ENCODE assay signal across 8 mouse cellular contexts in genomic region chr11:118254159-118254951, GRCm38 (mm10). TPM values are rescaled to one million over a fixed set of nuclear protein-coding genes. Genes with fewer than 3 reads are reported as not detected.
DNase-seq lines count a peak whose midpoint lies in the region; ATAC-seq and TF ChIP-seq lines count a peak whose summit lies in the region.

No protein-coding gene starts in this region.

- H3K9me3 ChIP-seq in forebrain, embryonic 12.5 days: no peaks in the 10 kb centered on the region
- no peaks in the 10 kb centered on the region; the same call in 1 of the 2 replicates for H3K9me3 ChIP-seq in forebrain, embryonic 11.5 days (ENCODE audit: control insufficient read depth, low read length)
- no peaks in the 10 kb centered on the region for H3K9me3 ChIP-seq in hindbrain, embryonic 16.5 days (ENCODE audit: control insufficient read depth, low read length)
- no peaks in the 10 kb centered on the region for H3K9me3 ChIP-seq in midbrain, embryonic 16.5 days (replicated peaks; ENCODE audit: control insufficient read depth, low read length, poor library complexity, severe bottlenecking)

- peaks cover 31% of the 10 kb centered on the region for H3K36me3 ChIP-seq in forebrain, embryonic 12.5 days (replicated peaks)
- H3K36me3 ChIP-seq in forebrain, embryonic 11.5 days (ENCODE audit: control insufficient read depth, insufficient read depth, low read length): peaks cover 11% of the 10 kb centered on the region
- H3K36me3 ChIP-seq in hindbrain, embryonic 16.5 days (ENCODE audit: control insufficient read depth, insufficient read depth, low read length): peaks cover 23% of the 10 kb centered on the region
- H3K36me3 ChIP-seq in midbrain, embryonic 16.5 days (ENCODE audit: control insufficient read depth, insufficient read depth, low read length): peaks cover 19% of the 10 kb centered on the region

- no peak for DNase-seq in forebrain, embryonic 11.5 days (ENCODE audit: low spot score)
- DNase-seq in left cerebral cortex, postnatal 10 days (ENCODE audit: extremely low spot score in 1 of 2, low spot score in 2 of 2): peak; percentile 61 to 81
- no peak for DNase-seq in thymus, adult 18-20 months

- no peak for TF ChIP-seq CTCF in bone marrow, adult 2 months (IDR thresholded peaks at IDR 0.05; ENCODE audit: control insufficient read depth, insufficient read depth, low read length)

- H3K27ac ChIP-seq in forebrain, embryonic 12.5 days: peak overlapping the region; percentile 73
- no peak overlapping the region for H3K27ac ChIP-seq in forebrain, embryonic 11.5 days (ENCODE audit: low read depth, low read length)
- H3K27ac ChIP-seq in bone marrow, adult 2 months (ENCODE audit: control insufficient read depth, insufficient read depth, low read depth, low read length, poor library complexity): peak overlapping the region; percentile 13
- H3K27ac ChIP-seq in hindbrain, embryonic 16.5 days (ENCODE audit: low read depth, low read length): peak overlapping the region; percentile 82
- H3K27ac ChIP-seq in midbrain, embryonic 16.5 days (ENCODE audit: low read length): peak overlapping the region; percentile 67

- WGBS in forebrain, embryonic 12.5 days: 53% methylated on average over 15 of the region's 15 CpGs
- 66% methylated on average over 15 of the region's 15 CpGs for WGBS in forebrain, embryonic 11.5 days
- 28% methylated on average over 15 of the region's 15 CpGs for WGBS in bone marrow, adult 2 months
- WGBS in hindbrain, embryonic 16.5 days: 39% methylated on average over 15 of the region's 15 CpGs
- 36% methylated on average over 15 of the region's 15 CpGs for WGBS in midbrain, embryonic 16.5 days

- no peak overlapping the region for H3K9ac ChIP-seq in forebrain, embryonic 12.5 days
- no peak overlapping the region for H3K9ac ChIP-seq in forebrain, embryonic 11.5 days (ENCODE audit: low read length)
- H3K9ac ChIP-seq in hindbrain, embryonic 16.5 days (ENCODE audit: low read depth, low read length): no peak overlapping the region
- H3K9ac ChIP-seq in midbrain, embryonic 16.5 days (ENCODE audit: low read depth, low read length): no peak overlapping the region

- no peak overlapping the region for H3K4me2 ChIP-seq in forebrain, embryonic 12.5 days
- H3K4me2 ChIP-seq in forebrain, embryonic 11.5 days (ENCODE audit: low read depth, low read length, severe bottlenecking): no peak overlapping the region
- no peak overlapping the region for H3K4me2 ChIP-seq in hindbrain, embryonic 16.5 days (ENCODE audit: low read length)
- no peak overlapping the region for H3K4me2 ChIP-seq in midbrain, embryonic 16.5 days (ENCODE audit: low read length)

- no peaks in the 10 kb centered on the region for H3K27me3 ChIP-seq in forebrain, embryonic 12.5 days
- H3K27me3 ChIP-seq in forebrain, embryonic 11.5 days (ENCODE audit: control insufficient read depth, insufficient read depth, low read length): no peaks in the 10 kb centered on the region
- H3K27me3 ChIP-seq in hindbrain, embryonic 16.5 days (replicated peaks; ENCODE audit: control insufficient read depth, insufficient read depth, low read length): no peaks in the 10 kb centered on the region
- no peaks in the 10 kb centered on the region for H3K27me3 ChIP-seq in midbrain, embryonic 16.5 days (ENCODE audit: control insufficient read depth, insufficient read depth, low read depth, low read length)

- H3K4me3 ChIP-seq in forebrain, embryonic 12.5 days (replicated peaks): no peak overlapping the region
- H3K4me3 ChIP-seq in forebrain, embryonic 11.5 days (ENCODE audit: low read depth, low read length): no peak overlapping the region
- H3K4me3 ChIP-seq in bone marrow, adult 2 months (replicated peaks; ENCODE audit: control insufficient read depth, low read depth, low read length): no peak overlapping the region
- H3K4me3 ChIP-seq in hindbrain, embryonic 16.5 days (ENCODE audit: low read length): no peak overlapping the region
- no peak overlapping the region for H3K4me3 ChIP-seq in midbrain, embryonic 16.5 days (ENCODE audit: low read depth, low read length)

- H3K4me1 ChIP-seq in forebrain, embryonic 12.5 days: peaks cover 12% of the 10 kb centered on the region; the same call in 1 of the 2 replicates
- H3K4me1 ChIP-seq in forebrain, embryonic 11.5 days (replicated peaks; ENCODE audit: control insufficient read depth, insufficient read depth, low read length): peaks cover 4% of the 10 kb centered on the region; the same call in 1 of the 2 replicates
- peaks cover 4% of the 10 kb centered on the region for H3K4me1 ChIP-seq in bone marrow, adult 2 months (ENCODE audit: control insufficient read depth, insufficient read depth, low read length)
- H3K4me1 ChIP-seq in hindbrain, embryonic 16.5 days (ENCODE audit: control insufficient read depth, insufficient read depth, low read depth, low read length): peaks cover 13% of the 10 kb centered on the region
- H3K4me1 ChIP-seq in midbrain, embryonic 16.5 days (ENCODE audit: control insufficient read depth, insufficient read depth, low read length): 0 out of 2 replicates have a peak, but pooled peaks cover 4% of the 10 kb centered on the region

- intact Hi-C loops in left cerebral cortex, postnatal 10 days (cut with DNase I): no loop called here

- no peak for ATAC-seq in forebrain, embryonic 12.5 days (ENCODE audit: low FRiP score)
- ATAC-seq in forebrain, embryonic 11.5 days (replicated peaks; ENCODE audit: low FRiP score): no peak
- ATAC-seq in frontal cortex, adult (ENCODE audit: low TSS enrichment): peak; percentile 24; the same call in 1 of the 2 replicates
- peak; percentile 64 for ATAC-seq in hindbrain, embryonic 16.5 days
- no peak for ATAC-seq in midbrain, embryonic 16.5 days

- peak; percentile 22; the same call in 1 of the 2 replicates for TF ChIP-seq POLR2A in bone marrow, adult 2 months (IDR thresholded peaks at IDR 0.05; ENCODE audit: borderline replicate concordance, control insufficient read depth, low read depth, low read length)

RNA-seq across cellular contexts. Expression of gene Cyth1, which starts 6.0 kb away (rescaled TPM):
- 24.0 and 24.9 TPM in 2 replicates for polyA plus RNA-seq in forebrain, embryonic 12.5 days (2016; fragmentation: Nextera tagmentation; extraction: Ambion mirVana)
- polyA plus RNA-seq in forebrain, embryonic 11.5 days (2014; fragmentation: Nextera tagmentation; extraction: Ambion mirVana): 11.5 and 12.1 TPM in 2 replicates
- polyA plus RNA-seq in bone marrow, adult 2 months (2011; ENCODE audit: insufficient read depth, insufficient read length, low replicate concordance, missing spikeins): 19.2 and 28.3 TPM in 2 replicates
- polyA plus RNA-seq in hindbrain, embryonic 16.5 days (2015; fragmentation: Nextera tagmentation; extraction: Ambion mirVana): 19.7 and 23.3 TPM in 2 replicates
- 10 to 100 TPM; 64.2 to 66.8 TPM for total RNA-seq in left cerebral cortex, postnatal 10 days (2021)
- 25.1 and 26.7 TPM in 2 replicates for polyA plus RNA-seq in midbrain, embryonic 16.5 days (2015; fragmentation: Nextera tagmentation; extraction: Ambion mirVana)

RNA-seq across cellular contexts. Expression of gene Usp36, which starts 35.7 kb away (rescaled TPM):
- 17.1 and 19.6 TPM in 2 replicates for polyA plus RNA-seq in forebrain, embryonic 12.5 days (2016; fragmentation: Nextera tagmentation; extraction: Ambion mirVana)
- polyA plus RNA-seq in forebrain, embryonic 11.5 days (2014; fragmentation: Nextera tagmentation; extraction: Ambion mirVana): 16.7 and 17.3 TPM in 2 replicates
- polyA plus RNA-seq in bone marrow, adult 2 months (2011; ENCODE audit: insufficient read depth, insufficient read length, low replicate concordance, missing spikeins): 10.2 and 18.5 TPM in 2 replicates
- polyA plus RNA-seq in hindbrain, embryonic 16.5 days (2015; fragmentation: Nextera tagmentation; extraction: Ambion mirVana): 15.2 and 18.9 TPM in 2 replicates
- 10 to 100 TPM; 24.9 to 27.4 TPM for total RNA-seq in left cerebral cortex, postnatal 10 days (2021)
- 17.7 and 18.8 TPM in 2 replicates for polyA plus RNA-seq in midbrain, embryonic 16.5 days (2015; fragmentation: Nextera tagmentation; extraction: Ambion mirVana)

Comparison
In these comparisons a context has a peak if more than half of its experiments do, and no peak if none do; other contexts are left out.
1. ATAC-seq: peak in frontal cortex, adult (single experiment) and hindbrain, embryonic 16.5 days (single experiment); none in forebrain, embryonic 12.5 days (single experiment), forebrain, embryonic 11.5 days (single experiment) and midbrain, embryonic 16.5 days (single experiment).
2. DNase-seq: peak in left cerebral cortex, postnatal 10 days (2 of 2); none in forebrain, embryonic 11.5 days (single experiment) and thymus, adult 18-20 months (0 of 2).